In genomic region chr14:27169287-27169686, GRCm38 (mm10) we compare ENCODE assay signal across 14 mouse cellular contexts.
"Had no signal": no experiment of that assay in that cellular context is flagged by ENCODE, and none has a peak within 500 bp of the region (broad histone marks: within the 10 kb centered on the region; RNA-seq: fewer than 3 reads in every experiment).

No protein-coding gene starts in this region.

- ATAC-seq: forebrain, embryonic 13.5 days; forebrain, embryonic 14.5 days; forebrain, embryonic 15.5 days; forebrain, embryonic 16.5 days; forebrain, postnatal 0 days had no signal

- H3K27me3 ChIP-seq: embryonic facial prominence, embryonic 12.5 days; embryonic facial prominence, embryonic 13.5 days; embryonic facial prominence, embryonic 15.5 days; forebrain, embryonic 12.5 days; forebrain, embryonic 13.5 days; forebrain, embryonic 15.5 days had no signal

- H3K4me3 ChIP-seq: embryonic facial prominence, embryonic 10.5 days; embryonic facial prominence, embryonic 12.5 days; embryonic facial prominence, embryonic 13.5 days; embryonic facial prominence, embryonic 15.5 days; erythroblast, embryonic 14.5 days; forebrain, embryonic 10.5 days; forebrain, embryonic 12.5 days; forebrain, embryonic 13.5 days; forebrain, embryonic 15.5 days; gastrocnemius, adult 2 months; heart, adult 2 months had no signal

- H3K36me3 ChIP-seq: embryonic facial prominence, embryonic 10.5 days; embryonic facial prominence, embryonic 12.5 days; embryonic facial prominence, embryonic 13.5 days; embryonic facial prominence, embryonic 15.5 days; forebrain, embryonic 10.5 days; forebrain, embryonic 12.5 days; forebrain, embryonic 15.5 days had no signal

- H3K4me2 ChIP-seq: embryonic facial prominence, embryonic 12.5 days; embryonic facial prominence, embryonic 13.5 days; embryonic facial prominence, embryonic 15.5 days; forebrain, embryonic 12.5 days; forebrain, embryonic 13.5 days; forebrain, embryonic 15.5 days had no signal
